Comparison of ENCODE assay signal across 8 mouse cellular contexts in genomic region chr16:95586311-95586602, GRCm38 (mm10). TPM values are rescaled to one million over a fixed set of nuclear protein-coding genes. Genes with fewer than 3 reads are reported as not detected.
DNase-seq lines count a peak whose midpoint lies in the region; ATAC-seq and TF ChIP-seq lines count a peak whose summit lies in the region.

TSS of gene Erg (minus strand) at chr16:95586593.

- H3K27me3 ChIP-seq in testis, adult 2 months (ENCODE audit: control insufficient read depth, insufficient read depth, low read length), result no peaks in the 10 kb centered on the region
- peaks cover 32% of the 10 kb centered on the region for H3K27me3 ChIP-seq in limb, embryonic 12.5 days
- peaks cover 13% of the 10 kb centered on the region; the same call in 1 of the 2 replicates for H3K27me3 ChIP-seq in stomach, embryonic 14.5 days (ENCODE audit: control insufficient read depth, insufficient read depth, low read length)

- peaks cover 7% of the 10 kb centered on the region for H3K4me1 ChIP-seq in testis, adult 2 months (ENCODE audit: control insufficient read depth, insufficient read depth, low read length)
- peaks cover 64% of the 10 kb centered on the region for H3K4me1 ChIP-seq in limb, embryonic 12.5 days (replicated peaks)
- H3K4me1 ChIP-seq in stomach, embryonic 14.5 days (ENCODE audit: control insufficient read depth, insufficient read depth, low read length), result peaks cover 17% of the 10 kb centered on the region

- peak within 1 kb of the TSS; percentile 97 for H3K4me2 ChIP-seq in limb, embryonic 12.5 days
- H3K4me2 ChIP-seq in stomach, embryonic 14.5 days (replicated peaks; ENCODE audit: low read depth, low read length), result peak within 1 kb of the TSS; percentile 82

- peak within 1 kb of the TSS; percentile 41 for H3K4me3 ChIP-seq in testis, adult 2 months (ENCODE audit: control insufficient read depth, low read depth, low read length)
- H3K4me3 ChIP-seq in limb, embryonic 12.5 days (replicated peaks), result peak within 1 kb of the TSS; percentile 65
- H3K4me3 ChIP-seq in stomach, embryonic 14.5 days (ENCODE audit: low read depth, low read length), result peak within 1 kb of the TSS; percentile 39

- peak within 1 kb of the TSS; percentile 69 for H3K9ac ChIP-seq in limb, embryonic 12.5 days (replicated peaks)
- H3K9ac ChIP-seq in stomach, embryonic 14.5 days (replicated peaks; ENCODE audit: low read depth, low read length), result 0 out of 2 replicates have a peak within 1 kb of the TSS, but pooled peaks have one; percentile 18

- no peak for ATAC-seq in granulocyte monocyte progenitor cell, adult 5-6 weeks (replicated peaks; ENCODE audit: poor library complexity, severe bottlenecking)
- ATAC-seq in limb, embryonic 12.5 days (ENCODE audit: insufficient number of reproducible peaks, insufficient read depth, low FRiP score, low TSS enrichment, low read depth), result no peak; the same call in 1 of the 2 replicates
- ATAC-seq in stomach, embryonic 14.5 days (ENCODE audit: insufficient number of reproducible peaks, insufficient read depth, low FRiP score, low read depth), result no peak

- no peak for TF ChIP-seq CTCF in testis, adult 2 months (IDR thresholded peaks at IDR 0.05; ENCODE audit: control insufficient read depth, insufficient read depth, insufficient replicate concordance, low read depth, low read length)

- TF ChIP-seq POLR2A in testis, adult 2 months (IDR thresholded peaks at IDR 0.05; ENCODE audit: control insufficient read depth, low read depth, low read length), result no peak

- no peaks in the 10 kb centered on the region for H3K36me3 ChIP-seq in testis, adult 2 months (ENCODE audit: control insufficient read depth, insufficient read depth, low read length)
- no peaks in the 10 kb centered on the region for H3K36me3 ChIP-seq in limb, embryonic 12.5 days
- H3K36me3 ChIP-seq in stomach, embryonic 14.5 days (ENCODE audit: control insufficient read depth, insufficient read depth, low read length), result no peaks in the 10 kb centered on the region

- no peak within 1 kb of the TSS for H3K27ac ChIP-seq in testis, adult 2 months (ENCODE audit: control insufficient read depth, insufficient read depth, low read depth, low read length)
- H3K27ac ChIP-seq in limb, embryonic 12.5 days, result peak within 1 kb of the TSS; percentile 89
- no peak within 1 kb of the TSS for H3K27ac ChIP-seq in stomach, embryonic 14.5 days (ENCODE audit: low read length)

- no peaks in the 10 kb centered on the region; the same call in 1 of the 2 replicates for H3K9me3 ChIP-seq in limb, embryonic 12.5 days
- H3K9me3 ChIP-seq in stomach, embryonic 14.5 days (ENCODE audit: control insufficient read depth, low read depth, low read length), result no peaks in the 10 kb centered on the region

- under 1% methylated on average over 5 of the region's 5 CpGs for WGBS in limb, embryonic 12.5 days
- 8% methylated on average over 5 of the region's 5 CpGs for whole genome bisulfite sequencing in stomach, embryonic 14.5 days

- no peak for DNase-seq in testis, postnatal 10 days (ENCODE audit: low spot score)
- DNase-seq in frontal cortex, adult 2 months (ENCODE audit: extremely low spot score in 1 of 2, low spot score in 1 of 2), result no peak
- DNase-seq in right cerebral cortex, postnatal 14 days, result no peak
- no peak for DNase-seq in urinary bladder, adult 18-20 months (ENCODE audit: low spot score in 2 of 2)

RNA-seq across cellular contexts. Expression of gene Erg, which starts in this region (rescaled TPM):
- 1.5 and 2.0 TPM in 2 replicates for polyA plus RNA-seq in testis, adult 2 months (2012; rRNA removed)
- total RNA-seq in granulocyte monocyte progenitor cell, adult 5-6 weeks (2014; fragmentation: Nextera tagmentation), result 32.1 and 34.3 TPM in 2 replicates
- total RNA-seq in granulocyte monocyte progenitor cell, adult 5-6 weeks (2017), result 48.3 and 64.4 TPM in 2 replicates
- polyA plus RNA-seq in limb, embryonic 12.5 days (2016; fragmentation: Nextera tagmentation; extraction: Ambion mirVana), result 17.3 and 20.2 TPM in 2 replicates
- polyA plus RNA-seq in stomach, embryonic 14.5 days (2014; fragmentation: Nextera tagmentation; extraction: Ambion mirVana), result 2.7 and 2.8 TPM in 2 replicates
- 5.7 and 7.2 TPM in 2 replicates for polyA plus RNA-seq in frontal cortex, adult 2 months (2012; rRNA removed)
